Mouse (Mus musculus) G1E (cell line): ENCODE measurements around the gene Hmgb3. TPM values are rescaled to one million over a fixed set of nuclear protein-coding genes. Genes with fewer than 3 reads are reported as not detected.

ENCODE experiments used
- ATAC-seq: 2 replicates; pipeline ENCODE4 v1.8.0; 2016; ENCODE audit warnings: mild to moderate bottlenecking; ENCODE audit not compliant: insufficient number of reproducible peaks, poor library complexity, low FRiP score, severe bottlenecking; ENCODE audit errors: extremely low read depth
- DNase-seq: peaks from one replicate; pipeline ENCODE4 v3.0.0; 2012; ENCODE audit warnings: low spot score
- H3K27me3 ChIP-seq: 2 replicates; pipeline ENCODE4 v1.6.1; 2012; ENCODE audit warnings: mild to moderate bottlenecking, low read length, inconsistent platforms; ENCODE audit not compliant: insufficient read depth
- H3K36me3 ChIP-seq: replicated peaks from 2 replicates; pipeline ENCODE3; 2012; ENCODE audit warnings: mild to moderate bottlenecking, inconsistent platforms
- H3K4me1 ChIP-seq: 2 replicates; pipeline ENCODE4 v1.6.1; 2012; ENCODE audit warnings: low read depth, low read length, inconsistent platforms, mixed read lengths; ENCODE audit not compliant: insufficient read depth
- H3K4me3 ChIP-seq: 2 replicates; pipeline ENCODE4 v1.5.1; 2012; ENCODE audit warnings: low read depth, mild to moderate bottlenecking, inconsistent platforms, low read length, moderate library complexity, mixed read lengths
- H3K9me3 ChIP-seq: replicated peaks from 2 replicates; pipeline ENCODE4 v1.6.1; 2012; ENCODE audit warnings: inconsistent platforms
- CTCF ChIP-seq: IDR thresholded peaks from 2 replicates; pipeline ENCODE4 v1.5.1; 2012; ENCODE audit warnings: low read depth, low read length, inconsistent platforms, mixed read lengths
- GATA1 ChIP-seq: IDR thresholded peaks from 2 replicates; pipeline ENCODE4 v1.6.1; 2012; ENCODE audit warnings: borderline replicate concordance, low read length, inconsistent platforms, mixed read lengths
- GATA2 ChIP-seq: IDR thresholded peaks from 2 replicates; pipeline ENCODE4 v1.6.1; 2012; ENCODE audit warnings: low read depth, low read length, inconsistent platforms, borderline replicate concordance
- POLR2AphosphoS5 ChIP-seq: IDR thresholded peaks from 2 replicates; pipeline ENCODE4 v1.6.1; 2012; ENCODE audit warnings: low read depth, low read length, inconsistent platforms; ENCODE audit not compliant: insufficient replicate concordance
- TAL1 ChIP-seq: conservative IDR thresholded peaks from 2 replicates; pipeline ENCODE4 v1.6.1; 2012; ENCODE audit warnings: low read depth, low read length, inconsistent platforms, mixed read lengths
- polyA plus RNA-seq: library from polyadenylated mRNA; stranded (reverse); fragments of >175 nt; gene quantifications from 2 replicates; pipeline ENCODE4 v1.2.3, GENCODE M21; 2012
- total RNA-seq, 2 experiments: library from RNA; stranded (forward) in 1 of 2; stranded (reverse) in 1 of 2; fragments of 200-1000 nt in 1 of 2; fragments of >200 nt in 1 of 2; fragmentation: Nextera tagmentation in 1 of 2; gene quantifications; 2 replicates each; pipeline ENCODE4 v1.2.3; 2014 to 2017

Hmgb3 gene
- total and polyA plus RNA-seq, 3 experiments = 287 to 444 (median 306) TPM

DNA sequence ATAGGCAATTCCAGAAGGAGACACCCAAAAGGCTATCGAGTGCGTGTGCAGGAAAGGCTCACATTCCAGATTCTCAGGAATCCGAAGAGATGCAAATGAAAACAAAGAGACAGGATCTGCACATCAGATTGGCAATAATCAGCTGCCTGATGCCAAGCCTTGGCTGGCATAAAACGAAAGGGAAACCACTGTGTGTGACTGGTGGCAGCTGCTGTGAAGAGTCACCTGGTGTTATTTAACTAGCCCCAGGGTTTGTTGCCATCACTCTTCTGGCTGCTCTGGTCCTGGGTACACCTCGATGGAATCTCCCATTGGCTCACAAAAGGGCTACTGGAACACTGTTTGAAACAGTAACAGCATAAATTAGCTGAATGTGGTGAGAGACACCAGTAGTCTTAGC is 11.0 kb upstream of the Hmgb3 start:
- Histone ChIP-seq H3K27me3 (no peaks in the 10 kb centered on the region), H3K9me3 (no peaks in the 10 kb centered on the region), H3K4me1 (peaks cover 75% of the 10 kb centered on the region), H3K36me3 (no peaks in the 10 kb centered on the region), H3K4me3 (no peak overlapping the region; the same call in 1 of the 2 replicates)
- ATAC-seq (0 out of 2 replicates have a peak, but pooled peaks have one; percentile 10), DNase-seq (no peak)
- TF ChIP-seq GATA1 (no peak), CTCF (no peak), POLR2AphosphoS5 (no peak), TAL1 (no peak), GATA2 (no peak)

GRCm38 (mm10) chrX:71545163-71545562 is 10.6 kb upstream of the Hmgb3 start:
- Histone ChIP-seq H3K4me1 (peaks cover 79% of the 10 kb centered on the region), H3K4me3 (no peak overlapping the region)

DNA sequence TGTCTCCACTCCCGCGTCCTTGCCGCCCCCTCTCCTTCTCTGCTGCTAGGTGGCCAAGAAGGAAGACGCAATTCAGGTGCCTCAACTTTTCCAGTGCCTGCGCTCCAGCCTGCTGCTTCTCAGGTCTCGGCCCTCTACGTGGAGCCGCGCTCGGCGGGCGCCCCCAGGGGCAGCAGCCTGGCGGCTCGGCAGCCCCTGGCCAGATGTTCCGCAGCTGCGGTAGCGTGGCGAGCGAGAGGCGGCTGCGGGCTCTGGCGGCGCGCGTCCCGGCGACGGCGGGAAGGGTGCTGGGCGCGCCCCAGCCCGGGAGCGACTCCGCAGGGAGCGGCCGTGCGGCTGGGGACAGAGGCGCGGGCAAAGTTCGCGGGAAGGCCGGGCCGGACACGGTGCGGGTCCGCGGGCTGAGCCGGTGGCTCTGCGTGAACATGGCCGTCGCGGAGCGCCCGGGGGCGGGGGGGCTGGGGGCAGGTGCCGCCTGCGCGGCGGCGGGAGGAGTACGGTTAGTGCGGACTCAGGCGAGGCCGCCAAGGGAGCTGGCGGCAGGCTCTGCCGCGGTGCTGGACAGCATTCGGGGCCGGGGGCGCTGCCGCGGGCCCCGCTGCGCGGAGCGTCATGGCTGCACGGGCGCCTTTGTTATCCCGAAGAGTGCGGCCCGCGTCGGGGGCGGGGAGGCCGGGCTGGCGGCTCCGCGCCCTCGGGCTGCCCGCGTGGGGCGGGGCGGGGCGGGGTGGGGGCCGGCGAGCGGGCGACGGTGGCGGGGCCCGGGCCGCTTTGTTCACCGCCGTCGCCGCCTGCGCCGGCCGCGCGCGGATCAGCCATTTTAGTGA is 610 bp downstream of the Hmgb3 start:
- H3K4me3 ChIP-seq = peak overlapping the region; percentile 81
- TF ChIP-seq GATA2 (no peak), CTCF (no peak), TAL1 (no peak), GATA1 (no peak), POLR2AphosphoS5 (no peak)
- DNase-seq (peak; percentile 4), ATAC-seq (no peak)
- H3K27me3 ChIP-seq = no peaks in the 10 kb centered on the region
- H3K4me1 ChIP-seq = peaks cover 18% of the 10 kb centered on the region
- H3K36me3 ChIP-seq = peaks cover 20% of the 10 kb centered on the region
- H3K9me3 ChIP-seq = no peaks in the 10 kb centered on the region

More at GRCm38 (mm10) chrX:71545163-71545562, 10.6 kb upstream of the Hmgb3 start:
- Histone ChIP-seq H3K9me3 (no peaks in the 10 kb centered on the region), H3K36me3 (no peaks in the 10 kb centered on the region), H3K27me3 (no peaks in the 10 kb centered on the region)
- ATAC-seq = peak; percentile 97
- TF ChIP-seq TAL1 = peak; percentile 97
- no peak for TF ChIP-seq POLR2AphosphoS5
- DNase-seq = peak; percentile 29

GRCm38 (mm10) chrX:71556965-71557491 is 1.3 kb downstream of the Hmgb3 start:
- Histone ChIP-seq H3K27me3 (no peaks in the 10 kb centered on the region), H3K9me3 (no peaks in the 10 kb centered on the region), H3K36me3 (peaks cover 26% of the 10 kb centered on the region), H3K4me1 (peaks cover 18% of the 10 kb centered on the region), H3K4me3 (peak overlapping the region; percentile 81)
- DNase-seq (no peak), ATAC-seq (no peak)
- TF ChIP-seq GATA1 (no peak), TAL1 (no peak), POLR2AphosphoS5 (no peak), GATA2 (no peak), CTCF (no peak)

- H3K4me1 ChIP-seq = peaks cover 15% of the 10 kb centered on the region
- H3K36me3 ChIP-seq = peaks cover 33% of the 10 kb centered on the region
- no peaks in the 10 kb centered on the region for H3K27me3 ChIP-seq
- ATAC-seq = no peak
- H3K9me3 ChIP-seq = no peaks in the 10 kb centered on the region
- no peak for DNase-seq
- no peak for TF ChIP-seq GATA1
- TF ChIP-seq TAL1 = no peak
- TF ChIP-seq GATA2 = no peak
- no peak for TF ChIP-seq CTCF
- no peak for TF ChIP-seq POLR2AphosphoS5
- H3K4me3 ChIP-seq = no peak overlapping the region; the same call in 1 of the 2 replicates
Observed at GRCm38 (mm10) chrX:71559336-71559735, 3.6 kb downstream of the Hmgb3 start.

- peak; percentile 64 for ATAC-seq
- no peak for DNase-seq
Observed at GRCm38 (mm10) chrX:71560796-71561195, 5.1 kb downstream of the Hmgb3 start.

More at GRCm38 (mm10) chrX:71560796-71561195, 5.1 kb downstream of the Hmgb3 start:
- H3K4me3 ChIP-seq = no peak overlapping the region
- no peaks in the 10 kb centered on the region for H3K27me3 ChIP-seq
- TF ChIP-seq GATA1 (no peak), GATA2 (no peak)
- peaks cover 36% of the 10 kb centered on the region for H3K36me3 ChIP-seq
- H3K4me1 ChIP-seq = peaks cover 9% of the 10 kb centered on the region; the same call in 1 of the 2 replicates
- no peaks in the 10 kb centered on the region for H3K9me3 ChIP-seq
